Mouse (Mus musculus) midbrain, postnatal 0 days (tissue): ENCODE measurements around the gene Zfp777. TPM values are rescaled to one million over a fixed set of nuclear protein-coding genes. Genes with fewer than 3 reads are reported as not detected.

ENCODE experiments used
- ATAC-seq: fragments of 200-750 bp; cut with Nextera tagmentation; 2 replicates; pipeline ENCODE4 v1.8.0; 2017; ENCODE audit warnings: moderate number of reproducible peaks, mild to moderate bottlenecking, moderate TSS enrichment, moderate library complexity; ENCODE audit not compliant: low FRiP score
- DNase-seq: peaks from one replicate; pipeline ENCODE4 v3.0.0-alpha.2; 2015; ENCODE audit warnings: low spot score
- H3K27ac ChIP-seq: fragments of 300-500 bp; sonication (generic); 2 replicates; pipeline ENCODE4 v1.5.1; 2014; ENCODE audit warnings: low read depth, mild to moderate bottlenecking, low read length, mixed read lengths
- H3K27me3 ChIP-seq: fragments of 300-500 bp; sonication (generic); 2 replicates; pipeline ENCODE4 v1.6.1; 2014; ENCODE audit warnings: low read length, control low read depth, mixed read lengths; ENCODE audit not compliant: insufficient read depth
- H3K36me3 ChIP-seq: fragments of 300-500 bp; sonication (generic); 2 replicates; pipeline ENCODE4 v1.6.1; 2014; ENCODE audit warnings: low read length, control low read depth, mixed read lengths; ENCODE audit not compliant: insufficient read depth
- H3K4me1 ChIP-seq: fragments of 300-500 bp; sonication (generic); 2 replicates; pipeline ENCODE4 v1.6.1; 2014; ENCODE audit warnings: mild to moderate bottlenecking, control low read depth, antibody characterized with exemption, low read length, mixed read lengths; ENCODE audit not compliant: insufficient read depth
- H3K4me2 ChIP-seq: fragments of 300-500 bp; sonication (generic); 2 replicates; pipeline ENCODE4 v1.6.1; 2014; ENCODE audit warnings: low read depth, mild to moderate bottlenecking, low read length, mixed read lengths; ENCODE audit not compliant: poor library complexity, severe bottlenecking
- H3K4me3 ChIP-seq: fragments of 300-500 bp; sonication (generic); 2 replicates; pipeline ENCODE4 v1.5.1; 2014; ENCODE audit warnings: low read depth, mild to moderate bottlenecking, low read length, moderate library complexity
- H3K9ac ChIP-seq: fragments of 300-500 bp; sonication (generic); replicated peaks from 2 replicates; pipeline ENCODE4 v1.6.1; 2014; ENCODE audit warnings: mild to moderate bottlenecking, low read length, moderate library complexity, mixed read lengths; ENCODE audit not compliant: poor library complexity, severe bottlenecking
- H3K9me3 ChIP-seq: fragments of 300-500 bp; sonication (generic); 2 replicates; pipeline ENCODE4 v1.6.1; 2016; ENCODE audit warnings: low read length, control low read depth
- CTCF ChIP-seq: IDR thresholded peaks from 2 replicates; pipeline ENCODE4 v1.5.1; 2016; ENCODE audit warnings: antibody characterized with exemption, mild to moderate bottlenecking
- WGBS: fragments of 180-500 bp; shearing (Covaris S2); extraction: QIAGEN DNeasy Blood & Tissue Kit; methylation state at CpG from one replicate; pipeline ENCODE4 v1.1.7; 2014; 5-methylcytosine and 5-hydroxymethylcytosine counted together
- polyA plus RNA-seq: library from polyadenylated mRNA; unstranded; fragments of >200 nt; fragmentation: Nextera tagmentation; extraction: Ambion mirVana; gene quantifications from 2 replicates; pipeline ENCODE4 v1.2.1, GENCODE M21; 2015
- total RNA-seq: library from RNA; depleted of rRNA; stranded (reverse); fragments of >200 nt; gene quantifications from 2 replicates; pipeline ENCODE4 v1.2.3, GENCODE M21; 2014

Gene Zfp777
- total and polyA plus RNA-seq, 2 experiments from 2014 or later = 18.1 to 37.5 TPM

DNA sequence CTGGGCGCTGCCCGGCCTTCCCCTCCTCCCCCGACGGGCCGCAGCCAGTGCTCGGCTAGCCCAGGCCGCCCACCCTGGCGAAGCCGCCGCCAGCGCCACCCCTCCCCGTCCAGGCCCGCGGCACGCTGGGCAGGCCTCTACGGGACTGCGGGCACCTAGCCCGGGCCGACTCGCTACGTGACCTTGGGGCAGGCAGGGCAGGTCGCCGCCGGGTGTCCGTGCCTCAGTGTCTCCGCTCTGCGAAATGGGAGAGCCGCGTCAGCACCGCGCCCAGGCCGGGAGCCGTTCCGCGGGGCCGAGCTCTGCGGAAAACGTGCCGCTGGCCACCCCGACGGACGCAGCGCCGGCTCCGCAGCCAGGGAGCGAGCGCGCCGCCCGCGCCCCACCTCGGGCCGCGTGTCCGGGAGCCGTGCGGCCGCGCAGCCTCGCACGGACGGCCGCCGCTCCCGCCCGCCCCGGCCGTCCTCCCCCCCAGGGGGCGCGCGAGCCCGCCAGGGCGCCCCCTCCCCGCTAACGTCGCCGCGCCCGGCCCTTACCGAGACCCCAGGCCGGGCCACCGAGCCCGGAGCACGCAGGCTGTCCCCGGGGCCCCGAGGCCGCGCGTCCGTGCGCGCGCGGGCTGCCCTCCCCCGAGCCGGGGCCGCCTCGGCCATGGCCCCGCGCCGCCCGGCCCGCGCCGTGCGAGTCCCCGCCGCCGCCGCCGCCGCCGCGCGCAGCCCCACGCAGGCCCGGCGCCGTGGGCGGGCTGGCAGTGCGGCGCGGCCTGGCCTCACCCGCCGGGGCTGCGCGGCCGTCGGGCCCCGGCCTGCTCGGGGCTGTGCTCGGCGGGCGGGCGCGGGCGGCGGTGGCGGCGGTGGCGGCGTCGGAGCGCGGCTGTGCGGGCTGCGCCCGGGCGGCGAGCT is 1.0 kb downstream of the Zfp777 start:
- no peak for TF ChIP-seq CTCF
- peaks cover 18% of the 10 kb centered on the region for H3K36me3 ChIP-seq
- DNase-seq (peak; percentile 30), ATAC-seq (peak; percentile 72)
- H3K4me3 ChIP-seq = peak overlapping the region; percentile 84
- no peaks in the 10 kb centered on the region for H3K9me3 ChIP-seq
- under 1% methylated on average over 46 of the region's 150 CpGs for WGBS
- H3K4me1 ChIP-seq = peaks cover 4% of the 10 kb centered on the region
- no peaks in the 10 kb centered on the region for H3K27me3 ChIP-seq
- H3K9ac ChIP-seq = peak overlapping the region; percentile 89
- peak overlapping the region; percentile 91 for H3K4me2 ChIP-seq
- peak overlapping the region; percentile 90 for H3K27ac ChIP-seq

DNA sequence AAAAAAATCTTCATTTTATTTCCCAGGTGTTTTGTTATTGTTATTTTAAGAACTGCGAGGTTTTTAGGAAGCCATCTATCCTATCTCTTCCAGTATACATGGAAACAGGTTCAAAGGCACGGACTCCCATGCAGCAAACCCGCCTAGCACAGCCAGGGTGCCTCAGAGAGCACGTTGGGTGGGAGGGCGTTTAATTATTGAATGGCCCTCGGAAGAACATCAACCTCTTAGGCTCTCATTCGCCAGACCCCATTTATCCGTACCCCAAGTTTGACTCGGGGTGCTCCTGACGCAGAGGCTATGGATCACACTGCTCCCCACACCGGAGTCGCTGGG is 1.6 kb downstream of the Zfp777 start:
- no peaks in the 10 kb centered on the region for H3K27me3 ChIP-seq
- H3K4me1 ChIP-seq = peaks cover 4% of the 10 kb centered on the region
- 6% methylated on average over 12 of the region's 12 CpGs for WGBS
- DNase-seq = peak; percentile 26
- peak overlapping the region; percentile 91 for H3K4me2 ChIP-seq
- H3K4me3 ChIP-seq = peak overlapping the region; percentile 84
- H3K9ac ChIP-seq = peak overlapping the region; percentile 89
- peak; percentile 21; the same call in 1 of the 2 replicates for ATAC-seq
- H3K36me3 ChIP-seq = peaks cover 21% of the 10 kb centered on the region
- TF ChIP-seq CTCF = peak; percentile 60
- no peaks in the 10 kb centered on the region for H3K9me3 ChIP-seq
- peak overlapping the region; percentile 90 for H3K27ac ChIP-seq

DNA sequence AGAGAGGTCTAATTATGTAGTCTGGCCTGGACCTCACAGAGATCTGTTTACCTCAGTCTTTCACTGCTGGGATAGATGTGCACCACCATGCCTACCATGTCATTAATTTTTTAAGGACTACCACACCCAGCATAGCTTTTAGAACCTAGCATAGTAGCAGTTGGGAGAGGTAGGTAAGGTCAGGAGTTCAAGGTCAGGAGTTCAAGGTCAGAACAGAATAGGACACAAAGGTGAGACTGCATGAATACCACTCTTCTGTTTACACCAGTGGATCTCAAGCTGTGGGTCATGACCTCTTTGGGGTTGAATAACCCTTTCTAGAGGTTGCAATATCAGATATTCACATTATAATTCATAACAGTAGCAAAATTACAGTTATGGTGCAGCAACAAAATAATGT is 16.1 kb downstream of the Zfp777 start:
- Histone ChIP-seq H3K27ac (no peak overlapping the region), H3K27me3 (no peaks in the 10 kb centered on the region), H3K9me3 (no peaks in the 10 kb centered on the region), H3K4me2 (no peak overlapping the region), H3K9ac (no peak overlapping the region), H3K4me3 (no peak overlapping the region), H3K36me3 (peaks cover 68% of the 10 kb centered on the region), H3K4me1 (no peaks in the 10 kb centered on the region)
- no peak for TF ChIP-seq CTCF
- ATAC-seq = no peak
- DNase-seq = no peak

DNA sequence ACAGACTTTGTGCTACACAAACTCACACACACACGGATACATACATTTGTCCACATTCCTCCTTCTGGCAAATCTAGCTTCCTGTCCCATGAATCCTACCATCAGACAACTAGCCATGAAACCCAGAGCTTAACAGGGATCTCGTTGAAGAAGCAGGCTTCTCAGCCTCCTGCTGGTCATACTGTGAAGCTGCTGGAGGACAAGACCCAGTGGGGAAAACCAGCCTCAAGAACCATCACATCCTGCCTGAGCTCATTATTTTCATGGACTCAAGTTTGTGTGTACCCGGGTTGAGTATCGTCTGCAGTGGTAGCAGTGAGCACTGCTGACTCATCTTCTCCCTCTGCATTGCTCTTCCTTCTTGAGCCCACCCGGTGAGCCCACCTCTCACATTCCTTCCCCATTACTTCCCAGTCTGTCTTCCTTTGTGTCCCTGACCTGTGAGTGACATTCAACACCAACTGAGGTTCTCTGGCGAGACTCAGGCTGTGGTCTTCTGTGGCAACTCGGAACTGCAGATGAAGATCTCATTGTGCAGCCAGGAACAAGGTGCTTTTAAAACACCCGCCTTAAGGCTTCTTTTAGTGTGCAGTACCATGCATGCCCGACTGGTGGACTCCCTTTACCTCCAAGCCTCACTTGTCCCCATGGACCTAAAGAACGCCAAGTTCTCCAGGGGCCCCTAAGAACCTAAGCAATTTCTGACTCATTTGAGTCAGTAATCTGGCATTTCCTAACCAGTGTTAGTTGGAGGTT is 22.6 kb downstream of the Zfp777 start:
- H3K27me3 ChIP-seq = no peaks in the 10 kb centered on the region
- no peak overlapping the region for H3K27ac ChIP-seq
- no peak overlapping the region for H3K4me3 ChIP-seq
- H3K36me3 ChIP-seq = peaks cover 73% of the 10 kb centered on the region
- no peak overlapping the region for H3K9ac ChIP-seq
- DNase-seq = no peak
- no peaks in the 10 kb centered on the region for H3K4me1 ChIP-seq
- peak; percentile 47 for TF ChIP-seq CTCF
- H3K4me2 ChIP-seq = no peak overlapping the region
- whole genome bisulfite sequencing = 82% methylated on average over 10 of the region's 10 CpGs
- peaks cover 16% of the 10 kb centered on the region for H3K9me3 ChIP-seq
- ATAC-seq = no peak

DNA sequence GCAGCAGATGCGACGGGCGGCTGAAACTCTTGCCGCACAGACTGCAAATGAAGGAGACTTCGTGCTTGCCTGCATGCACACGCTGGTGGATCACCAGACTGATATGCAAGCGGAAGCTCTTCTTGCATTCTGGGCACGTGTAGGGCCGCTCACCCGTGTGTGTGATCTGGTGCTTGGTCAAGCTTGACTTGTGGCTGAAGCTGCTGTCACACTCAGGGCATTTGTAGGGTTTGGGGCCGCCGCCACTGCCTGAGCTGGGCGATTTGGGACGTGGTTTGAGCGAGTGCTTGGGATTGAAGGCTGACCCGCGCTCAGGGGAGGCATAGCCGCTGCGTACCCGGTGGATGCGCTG is 23.7 kb downstream of the Zfp777 start:
- no peak overlapping the region for H3K27ac ChIP-seq
- no peak; the same call in 1 of the 2 replicates for ATAC-seq
- H3K9me3 ChIP-seq = peaks cover 16% of the 10 kb centered on the region
- H3K36me3 ChIP-seq = peaks cover 64% of the 10 kb centered on the region
- H3K4me1 ChIP-seq = no peaks in the 10 kb centered on the region
- no peak overlapping the region for H3K4me3 ChIP-seq
- TF ChIP-seq CTCF = no peak
- no peak overlapping the region for H3K4me2 ChIP-seq
- no peaks in the 10 kb centered on the region for H3K27me3 ChIP-seq
- 65% methylated on average over 21 of the region's 21 CpGs for WGBS
- peak; percentile 10 for DNase-seq
- H3K9ac ChIP-seq = no peak overlapping the region
